Mouse (Mus musculus) MEL (cell line): ENCODE measurements around the gene Trim10.

Source experiments
- CTCF ChIP-seq, 3 experiments: IDR thresholded peaks in 2 of 3; conservative IDR thresholded peaks in 1 of 3; 2 replicates each; pipeline ENCODE4 v1.5.1; 2011 to 2012; ENCODE audit warnings: low read length in 3 of 3, low read depth in 2 of 3, mild to moderate bottlenecking in 2 of 3, improper control_type of control experiment in 1 of 3, inconsistent platforms in 1 of 3, mixed read lengths in 1 of 3, moderate library complexity in 1 of 3; ENCODE audit not compliant: control insufficient read depth in 1 of 3, insufficient read depth in 1 of 3, poor library complexity in 1 of 3, severe bottlenecking in 1 of 3
- EP300 ChIP-seq, 2 experiments: IDR thresholded peaks; 2 replicates each; pipeline ENCODE4 v1.6.1; 2011; ENCODE audit warnings: improper control_type of control experiment in 2 of 2, low read length in 2 of 2, low read depth in 1 of 2, mild to moderate bottlenecking in 1 of 2
- GATA1 ChIP-seq: IDR thresholded peaks from 2 replicates; pipeline ENCODE4 v1.6.1; 2011; ENCODE audit warnings: low read depth, low read length, improper control_type of control experiment
- NELFE ChIP-seq: IDR thresholded peaks from 2 replicates; pipeline ENCODE4 v1.6.1; 2011; ENCODE audit warnings: low read depth, low read length, improper control_type of control experiment
- POLR2AphosphoS2 ChIP-seq: IDR thresholded peaks from 2 replicates; pipeline ENCODE4 v1.6.1; 2011; ENCODE audit warnings: low read length, improper control_type of control experiment
- RCOR1 ChIP-seq: IDR thresholded peaks from 2 replicates; pipeline ENCODE4 v1.6.1; 2012; ENCODE audit warnings: low read depth, mild to moderate bottlenecking, inconsistent platforms, low read length, improper control_type of control experiment
- TBP ChIP-seq: IDR thresholded peaks from 2 replicates; pipeline ENCODE4 v1.8.0; 2011; ENCODE audit warnings: low read depth, low read length, improper control_type of control experiment
- USF2 ChIP-seq, 2 experiments: IDR thresholded peaks; 2 replicates each; pipeline ENCODE4 v1.6.1; 2011 to 2012; ENCODE audit warnings: improper control_type of control experiment in 2 of 2, low read length in 2 of 2, borderline replicate concordance in 1 of 2, inconsistent platforms in 1 of 2, low read depth in 1 of 2, mild to moderate bottlenecking in 1 of 2; ENCODE audit not compliant: insufficient read depth in 1 of 2
- ZC3H11A ChIP-seq: IDR thresholded peaks from 2 replicates; pipeline ENCODE4 v1.6.1; 2012; ENCODE audit warnings: low read depth, mild to moderate bottlenecking, inconsistent platforms, low read length, improper control_type of control experiment

GRCm38 (mm10) chr17:36832694-36833093 lies 36.7 kb upstream of the Trim10 start:
- TF ChIP-seq TBP (no peak), POLR2AphosphoS2 (no peak), GATA1 (no peak), ZC3H11A (no peak), RCOR1 (no peak), NELFE (no peak), CTCF (IDR thresholded peaks at IDR 0.05 in 2 of 3, conservative IDR thresholded peaks at IDR 0.05 in 1 of 3; ENCODE audit: control insufficient read depth in 1 of 3, insufficient read depth in 1 of 3, low read depth in 2 of 3, low read length in 3 of 3, poor library complexity in 1 of 3, severe bottlenecking in 1 of 3) (no peak), USF2 (IDR thresholded peaks at IDR 0.05; ENCODE audit: borderline replicate concordance in 1 of 2, insufficient read depth in 1 of 2, low read depth in 1 of 2, low read length in 2 of 2) (no peak), EP300 (IDR thresholded peaks at IDR 0.05; ENCODE audit: low read depth in 1 of 2, low read length in 2 of 2) (no peak)
